Mouse (Mus musculus): Measurements from ENCODE around the gene Pkig.

The Pkig gene

GRCm38 (mm10) chr2:163710606-163711159 lies 52.5 kb downstream of the Pkig start:
- DNase-seq (ENCODE audit: inconsistent ontology term): no peak

GRCm38 (mm10) chr2:163711368-163711868 lies 53.2 kb downstream of the Pkig start:
- DNase-seq (ENCODE audit: inconsistent ontology term): peak; percentile 77

GRCm38 (mm10) chr2:163712473-163712872 lies 54.3 kb downstream of the Pkig start:
- no peak for DNase-seq (ENCODE audit: inconsistent ontology term)

GRCm38 (mm10) chr2:163712874-163713273 lies 54.7 kb downstream of the Pkig start:
- no peak for DNase-seq (ENCODE audit: inconsistent ontology term)

- no peak for DNase-seq (ENCODE audit: inconsistent ontology term)
Observed at GRCm38 (mm10) chr2:163713340-163713739, 55.2 kb downstream of the Pkig start.

GRCm38 (mm10) chr2:163716448-163716847 lies 58.3 kb downstream of the Pkig start:
- DNase-seq (ENCODE audit: inconsistent ontology term): no peak

GRCm38 (mm10) chr2:163716853-163717252 lies 58.7 kb downstream of the Pkig start:
- no peak for DNase-seq (ENCODE audit: inconsistent ontology term)

GRCm38 (mm10) chr2:163718526-163718925 lies 60.3 kb downstream of the Pkig start:
- DNase-seq (ENCODE audit: inconsistent ontology term): no peak

GRCm38 (mm10) chr2:163718951-163719603 lies 60.9 kb downstream of the Pkig start:
- peak; percentile 66 for DNase-seq (ENCODE audit: inconsistent ontology term)

GRCm38 (mm10) chr2:163719616-163720015 lies 61.4 kb downstream of the Pkig start:
- no peak for DNase-seq (ENCODE audit: inconsistent ontology term)

GRCm38 (mm10) chr2:163722550-163722949 lies 64.4 kb downstream of the Pkig start:
- DNase-seq (ENCODE audit: inconsistent ontology term): peak; percentile 90

GRCm38 (mm10) chr2:163726766-163727393 lies 68.7 kb downstream of the Pkig start:
- no peak for DNase-seq (ENCODE audit: inconsistent ontology term)

- no peak for DNase-seq (ENCODE audit: inconsistent ontology term)
Observed at GRCm38 (mm10) chr2:163728300-163728699, 70.1 kb downstream of the Pkig start.

GRCm38 (mm10) chr2:163732021-163732420 lies 73.8 kb downstream of the Pkig start:
- no peak for DNase-seq (ENCODE audit: inconsistent ontology term)

- DNase-seq (ENCODE audit: inconsistent ontology term): no peak
Observed at GRCm38 (mm10) chr2:163735163-163735562, 77.0 kb downstream of the Pkig start.

GRCm38 (mm10) chr2:163735980-163736379 lies 77.8 kb downstream of the Pkig start:
- DNase-seq (ENCODE audit: inconsistent ontology term): peak; percentile 40

- DNase-seq (ENCODE audit: inconsistent ontology term): no peak
Observed at GRCm38 (mm10) chr2:163742656-163743055, 84.5 kb downstream of the Pkig start.

- no peak for DNase-seq (ENCODE audit: inconsistent ontology term)
Observed at GRCm38 (mm10) chr2:163743357-163743756, 85.2 kb downstream of the Pkig start.

GRCm38 (mm10) chr2:163744801-163745570 lies 86.8 kb downstream of the Pkig start:
- DNase-seq (ENCODE audit: inconsistent ontology term): no peak

GRCm38 (mm10) chr2:163749647-163750611 lies 91.7 kb downstream of the Pkig start, which contains the start of gene Ada:
TSS of gene Ada (minus strand) at chr2:163750239.
- peak; percentile 48 for DNase-seq (ENCODE audit: inconsistent ontology term)

- DNase-seq (ENCODE audit: inconsistent ontology term): no peak
Observed at GRCm38 (mm10) chr2:163754228-163754627, 96.0 kb downstream of the Pkig start.
